8 mouse cellular contexts compared by ENCODE assay signal in the genomic region with DNA sequence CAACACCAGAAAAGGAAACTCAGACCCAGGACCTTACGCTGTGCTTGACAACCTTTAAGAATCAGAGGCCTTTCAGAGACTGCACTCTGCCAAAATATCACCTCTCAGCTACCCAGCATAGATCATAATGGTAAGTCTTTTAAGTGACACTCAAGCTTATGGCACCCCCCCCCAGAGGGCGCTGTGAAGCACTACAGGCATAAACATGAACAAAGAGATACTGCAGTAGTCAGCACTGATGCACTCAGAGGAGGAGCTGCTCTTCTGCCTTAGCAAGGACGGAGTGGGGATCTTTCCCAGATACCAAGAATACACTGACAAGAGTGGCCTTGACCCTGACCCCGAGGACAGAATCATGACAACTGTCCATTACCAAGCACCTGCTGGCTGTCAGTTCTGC. TPM values are rescaled to one million over a fixed set of nuclear protein-coding genes. Genes with fewer than 3 reads are reported as not detected.
DNase-seq lines count a peak whose midpoint lies in the region; ATAC-seq and TF ChIP-seq lines count a peak whose summit lies in the region.
"Had no signal": no experiment of that assay in that cellular context is flagged by ENCODE, and none has a peak within 500 bp of the region (broad histone marks: within the 10 kb centered on the region; RNA-seq: fewer than 3 reads in every experiment).

No protein-coding gene starts in this region.

- no peaks in the 10 kb centered on the region for H3K36me3 ChIP-seq in kidney, postnatal 0 days (ENCODE audit: insufficient read depth, low read length)
- no peaks in the 10 kb centered on the region for H3K36me3 ChIP-seq in kidney, embryonic 14.5 days (ENCODE audit: control insufficient read depth, insufficient read depth, low read length)
- H3K36me3 ChIP-seq: embryonic facial prominence, embryonic 15.5 days had no signal

- ATAC-seq in kidney, postnatal 0 days (replicated peaks; ENCODE audit: low FRiP score, low read depth): no peak
- no peak for ATAC-seq in kidney, embryonic 14.5 days (ENCODE audit: low FRiP score, low TSS enrichment)
- peak; percentile 49 to 60; a peak in 1 of 4 replicates for ATAC-seq in hematopoietic stem cell, adult 5-6 weeks (replicated peaks in 1 of 2; ENCODE audit: insufficient read depth in 1 of 2, low FRiP score in 2 of 2, low TSS enrichment in 1 of 2, low read depth in 1 of 2, poor library complexity in 2 of 2, severe bottlenecking in 2 of 2)

- H3K9me3 ChIP-seq in kidney, postnatal 0 days (replicated peaks; ENCODE audit: low read length): no peaks in the 10 kb centered on the region
- H3K9me3 ChIP-seq in kidney, embryonic 14.5 days (ENCODE audit: control insufficient read depth, low read length): no peaks in the 10 kb centered on the region
- H3K9me3 ChIP-seq: embryonic facial prominence, embryonic 15.5 days had no signal

- 0 out of 2 replicates have a peak, but pooled peaks cover 7% of the 10 kb centered on the region for H3K4me1 ChIP-seq in kidney, postnatal 0 days (replicated peaks; ENCODE audit: insufficient read depth, low read length)
- H3K4me1 ChIP-seq in kidney, embryonic 14.5 days (ENCODE audit: control insufficient read depth, insufficient read depth, low read length): peaks cover 12% of the 10 kb centered on the region

- H3K27me3 ChIP-seq in kidney, postnatal 0 days (ENCODE audit: insufficient read depth, low read length): no peaks in the 10 kb centered on the region
- no peaks in the 10 kb centered on the region for H3K27me3 ChIP-seq in kidney, embryonic 14.5 days (ENCODE audit: control insufficient read depth, insufficient read depth, low read length)
- H3K27me3 ChIP-seq: embryonic facial prominence, embryonic 15.5 days had no signal

- peak; percentile 12 for DNase-seq in kidney, postnatal 0 days (ENCODE audit: low spot score)
- DNase-seq in ES-CJ7 (ENCODE audit: low read depth, low spot score): peak; percentile 54
- DNase-seq in adrenal gland, postnatal 25 days: peak; percentile 62
- peak; percentile 83 for DNase-seq in lung, postnatal 36 days
- DNase-seq in thymus, postnatal 4 days: peak; percentile 87

- H3K27ac ChIP-seq in kidney, postnatal 0 days: no peak overlapping the region
- H3K27ac ChIP-seq in kidney, embryonic 14.5 days (ENCODE audit: low read depth, low read length): no peak overlapping the region
- H3K27ac ChIP-seq: embryonic facial prominence, embryonic 15.5 days had no signal

- no peak overlapping the region for H3K4me3 ChIP-seq in kidney, postnatal 0 days (replicated peaks; ENCODE audit: low read depth, low read length)
- H3K4me3 ChIP-seq in kidney, embryonic 14.5 days (ENCODE audit: low read length): no peak overlapping the region
- H3K4me3 ChIP-seq: embryonic facial prominence, embryonic 15.5 days had no signal

- H3K9ac ChIP-seq in kidney, postnatal 0 days (ENCODE audit: low read depth, low read length): no peak overlapping the region
- H3K9ac ChIP-seq in kidney, embryonic 14.5 days (ENCODE audit: low read depth, low read length): no peak overlapping the region
- H3K9ac ChIP-seq: embryonic facial prominence, embryonic 15.5 days had no signal

- H3K4me2 ChIP-seq in kidney, postnatal 0 days (ENCODE audit: low read length): no peak overlapping the region
- H3K4me2 ChIP-seq in kidney, embryonic 14.5 days (replicated peaks; ENCODE audit: low read depth, low read length): no peak overlapping the region
- H3K4me2 ChIP-seq: embryonic facial prominence, embryonic 15.5 days had no signal

- TF ChIP-seq CTCF in kidney, postnatal 0 days (IDR thresholded peaks at IDR 0.05; ENCODE audit: low read depth): peak; percentile 50

- WGBS in kidney, postnatal 0 days: 58% methylated on average over 4 of the region's 4 CpGs
- WGBS in kidney, embryonic 14.5 days: 68% methylated on average over 4 of the region's 4 CpGs

RNA-seq across cellular contexts. Expression of a gene that starts 23.8 kb away (rescaled TPM):
- polyA plus RNA-seq in kidney, postnatal 0 days (2015; fragmentation: Nextera tagmentation; extraction: Ambion mirVana): 12.7 and 16.0 TPM in 2 replicates
- 16.3 and 18.4 TPM in 2 replicates for polyA plus RNA-seq in kidney, embryonic 14.5 days (2014; fragmentation: Nextera tagmentation; extraction: Ambion mirVana)
- total RNA-seq in adrenal gland, postnatal 25 days (2021): 52.2 and 53.3 TPM in 2 replicates
- 22.2 and 26.7 TPM in 2 replicates for total RNA-seq in hematopoietic stem cell, adult 5-6 weeks (2017)

Comparison
In these comparisons a context has a peak if more than half of its experiments do, and no peak if none do; other contexts are left out.
1. ATAC-seq: peak in hematopoietic stem cell, adult 5-6 weeks (2 of 2); none in kidney, postnatal 0 days (single experiment) and kidney, embryonic 14.5 days (single experiment).
2. DNase-seq: peak in every context shown above with its lines; median percentile 87 in thymus, postnatal 4 days; 83 in lung, postnatal 36 days; 62 in adrenal gland, postnatal 25 days; 54 in ES-CJ7; 12 in kidney, postnatal 0 days.